In the genomic region with DNA sequence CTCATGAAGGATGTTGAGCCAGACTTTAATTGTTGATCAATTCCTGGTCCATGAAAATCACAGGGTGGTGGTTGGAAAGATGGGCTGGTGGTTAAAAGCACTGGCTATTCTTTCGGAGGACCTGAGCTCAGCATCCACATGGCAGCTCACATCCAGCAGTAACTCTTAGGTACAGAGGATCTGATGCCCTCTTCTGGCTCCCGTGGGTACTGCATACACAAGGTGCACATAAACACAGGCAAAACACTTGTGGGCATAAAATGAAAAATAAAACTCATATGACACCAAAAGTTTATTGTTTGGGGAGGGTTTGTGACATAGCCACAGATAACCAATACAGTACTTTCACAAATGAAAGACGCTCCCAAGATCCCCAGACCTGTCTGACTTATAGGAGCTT, we compare ENCODE assay signal across 31 mouse cellular contexts. TPM values are rescaled to one million over a fixed set of nuclear protein-coding genes. Genes with fewer than 3 reads are reported as not detected.
DNase-seq lines count a peak whose midpoint lies in the region; ATAC-seq and TF ChIP-seq lines count a peak whose summit lies in the region.
"Had no signal": no experiment of that assay in that cellular context is flagged by ENCODE, and none has a peak within 500 bp of the region (broad histone marks: within the 10 kb centered on the region; RNA-seq: fewer than 3 reads in every experiment).

No protein-coding gene starts in this region.

- no peak overlapping the region for H3K4me3 ChIP-seq in intestine, postnatal 0 days (ENCODE audit: low read depth, low read length)
- no peak overlapping the region for H3K4me3 ChIP-seq in intestine, embryonic 15.5 days (replicated peaks)
- no peak overlapping the region for H3K4me3 ChIP-seq in testis, adult 2 months (ENCODE audit: control insufficient read depth, low read depth, low read length)
- H3K4me3 ChIP-seq: erythroblast, embryonic 14.5 days; hindbrain, embryonic 15.5 days; limb, embryonic 12.5 days had no signal

- no peak overlapping the region for H3K9ac ChIP-seq in intestine, postnatal 0 days (ENCODE audit: low read depth, low read length)
- H3K9ac ChIP-seq in intestine, embryonic 15.5 days = no peak overlapping the region
- H3K9ac ChIP-seq: hindbrain, embryonic 15.5 days; limb, embryonic 12.5 days had no signal

- H3K9me3 ChIP-seq in intestine, postnatal 0 days (ENCODE audit: control insufficient read depth) = 0 out of 2 replicates have a peak, but pooled peaks cover 6% of the 10 kb centered on the region
- no peaks in the 10 kb centered on the region for H3K9me3 ChIP-seq in intestine, embryonic 15.5 days
- H3K9me3 ChIP-seq: hindbrain, embryonic 15.5 days; limb, embryonic 12.5 days had no signal

- no peak for DNase-seq in testis, postnatal 10 days (ENCODE audit: low spot score)
- DNase-seq in R1 (ENCODE audit: low read depth, low spot score) = peak; percentile 54
- DNase-seq in left cerebral cortex, adult 8-10 months (ENCODE audit: low spot score in 2 of 2) = no peak
- no peak for DNase-seq in retina, postnatal 1 day
- DNase-seq: adrenal gland, adult 2 months; B cell, adult 2 months; cerebellum, adult 2 months; cerebellum, postnatal 14 days; gastrocnemius, postnatal 36 days; heart, adult 18-20 months; kidney, adult 8-10 months; kidney, postnatal 4 days; layer of hippocampus, adult 9-11 months; lung, adult 18-20 months; lung, postnatal 10 days; midbrain, embryonic 14.5 days; right cerebral cortex, adult 18-20 months; spleen, adult 18-20 months; thymus, postnatal 4 days had no signal

- TF ChIP-seq POLR2A in testis, adult 2 months (IDR thresholded peaks at IDR 0.05; ENCODE audit: control insufficient read depth, low read depth, low read length) = no peak

- H3K4me2 ChIP-seq in intestine, postnatal 0 days (replicated peaks; ENCODE audit: low read depth) = no peak overlapping the region
- H3K4me2 ChIP-seq in intestine, embryonic 15.5 days (replicated peaks) = no peak overlapping the region
- H3K4me2 ChIP-seq: heart, embryonic 11.5 days; hindbrain, embryonic 15.5 days; limb, embryonic 12.5 days; liver, embryonic 11.5 days had no signal

- no peaks in the 10 kb centered on the region for H3K4me1 ChIP-seq in intestine, postnatal 0 days (replicated peaks; ENCODE audit: control insufficient read depth, insufficient read depth, low read length)
- no peaks in the 10 kb centered on the region for H3K4me1 ChIP-seq in intestine, embryonic 15.5 days (replicated peaks)
- H3K4me1 ChIP-seq in testis, adult 2 months (ENCODE audit: control insufficient read depth, insufficient read depth, low read length) = peaks cover 11% of the 10 kb centered on the region
- H3K4me1 ChIP-seq: hindbrain, embryonic 15.5 days had no signal

- WGBS in intestine, postnatal 0 days = 97% methylated on average over 3 of the region's 3 CpGs
- WGBS in intestine, embryonic 15.5 days = 89% methylated on average over 3 of the region's 3 CpGs

- H3K36me3 ChIP-seq in intestine, postnatal 0 days (ENCODE audit: control insufficient read depth, insufficient read depth) = no peaks in the 10 kb centered on the region
- H3K36me3 ChIP-seq in intestine, embryonic 15.5 days = no peaks in the 10 kb centered on the region
- no peaks in the 10 kb centered on the region for H3K36me3 ChIP-seq in testis, adult 2 months (ENCODE audit: control insufficient read depth, insufficient read depth, low read length)
- H3K36me3 ChIP-seq: hindbrain, embryonic 15.5 days; limb, embryonic 12.5 days had no signal

- H3K27me3 ChIP-seq in intestine, postnatal 0 days (replicated peaks; ENCODE audit: control insufficient read depth, insufficient read depth, low read length) = no peaks in the 10 kb centered on the region
- no peaks in the 10 kb centered on the region for H3K27me3 ChIP-seq in intestine, embryonic 15.5 days (replicated peaks)
- H3K27me3 ChIP-seq in testis, adult 2 months (ENCODE audit: control insufficient read depth, insufficient read depth, low read length) = no peaks in the 10 kb centered on the region
- H3K27me3 ChIP-seq: hindbrain, embryonic 15.5 days; limb, embryonic 12.5 days had no signal

- ATAC-seq in intestine, postnatal 0 days = no peak
- ATAC-seq in intestine, embryonic 15.5 days = no peak
- ATAC-seq: activated CD4-positive, CD25-positive, alpha-beta regulatory T cell, adult 4 months had no signal

- H3K27ac ChIP-seq in intestine, postnatal 0 days (ENCODE audit: low read depth, low read length) = no peak overlapping the region
- H3K27ac ChIP-seq in intestine, embryonic 15.5 days = no peak overlapping the region
- no peak overlapping the region for H3K27ac ChIP-seq in testis, adult 2 months (ENCODE audit: control insufficient read depth, insufficient read depth, low read depth, low read length)
- H3K27ac ChIP-seq: hindbrain, embryonic 15.5 days; kidney, postnatal 0 days; limb, embryonic 12.5 days had no signal

- 0 out of 2 replicates have a peak, but pooled peaks have one; percentile 16 for TF ChIP-seq CTCF in intestine, postnatal 0 days (IDR thresholded peaks at IDR 0.05; ENCODE audit: low read depth)
- peak; percentile 26; the same call in 1 of the 2 replicates for TF ChIP-seq CTCF in testis, adult 2 months (IDR thresholded peaks at IDR 0.05; ENCODE audit: control insufficient read depth, insufficient read depth, insufficient replicate concordance, low read depth, low read length)

RNA-seq across cellular contexts. Expression of gene Ky, which starts 52.9 kb away (rescaled TPM):
- 0.10 and 0.25 TPM in 2 replicates for polyA plus RNA-seq in intestine, postnatal 0 days (2015; fragmentation: Nextera tagmentation; extraction: Ambion mirVana)
- polyA plus RNA-seq in intestine, embryonic 15.5 days (2015; fragmentation: Nextera tagmentation; extraction: Ambion mirVana) = 0.03 and 0.14 TPM in 2 replicates
- 0.54 and 0.82 TPM in 2 replicates for polyA plus RNA-seq in testis, adult 2 months (2012; rRNA removed)
- total RNA-seq in left cerebral cortex, adult 8-10 months (2022) = 1 to 10 TPM; 1.7 to 5.1 (median 2.1) TPM
- total RNA-seq: hematopoietic stem cell, adult 5-6 weeks; neutrophil, adult 5-6 weeks had no signal
- polyA plus RNA-seq: erythroblast, embryonic 14.5 days; liver, embryonic 11.5 days had no signal
